Mouse (Mus musculus): ENCODE data around the gene Spata2l. TPM values are rescaled to one million over a fixed set of nuclear protein-coding genes. Genes with fewer than 3 reads are reported as not detected.
A peak's percentile ranks its signal among the peaks of the same experiment; 100 is the strongest.
"Not testable (repeated sequence)": the region's sequence is repeated elsewhere in the genome, so short reads cannot be mapped to it uniquely, and the experiment has no call there.

Spata2l gene
- polyA plus RNA-seq, 1 experiment from 2014 or later = 7.8 TPM

GRCm38 (mm10) chr8:123271901-123272300, 35.9 kb upstream of the Spata2l start:
- H3K27me3 ChIP-seq (replicated peaks; ENCODE audit: control insufficient read depth, insufficient read depth, low read length) = no peaks in the 10 kb centered on the region
- no peak overlapping the region for H3K9ac ChIP-seq (replicated peaks; ENCODE audit: low read depth, low read length)
- H3K9me3 ChIP-seq (ENCODE audit: control insufficient read depth, low read length) = no peaks in the 10 kb centered on the region
- WGBS = 91% methylated on average over 4 of the region's 4 CpGs
- ATAC-seq = no peak
- H3K36me3 ChIP-seq (ENCODE audit: control insufficient read depth, insufficient read depth) = peaks cover 18% of the 10 kb centered on the region
- H3K27ac ChIP-seq (ENCODE audit: low read length) = no peak overlapping the region
- no peak overlapping the region for H3K4me3 ChIP-seq (replicated peaks; ENCODE audit: low read length)
- H3K4me1 ChIP-seq (replicated peaks; ENCODE audit: control insufficient read depth, insufficient read depth, low read length) = no peaks in the 10 kb centered on the region
- no peak overlapping the region for H3K4me2 ChIP-seq (ENCODE audit: low read length)

GRCm38 (mm10) chr8:123271147-123271546, 35.1 kb upstream of the Spata2l start:
- Histone ChIP-seq H3K27ac (ENCODE audit: low read length) (no peak overlapping the region), H3K4me2 (ENCODE audit: low read length) (no peak overlapping the region), H3K9ac (replicated peaks; ENCODE audit: low read depth, low read length) (no peak overlapping the region), H3K36me3 (ENCODE audit: control insufficient read depth, insufficient read depth) (peaks cover 18% of the 10 kb centered on the region), H3K9me3 (ENCODE audit: control insufficient read depth, low read length) (no peaks in the 10 kb centered on the region), H3K4me3 (replicated peaks; ENCODE audit: low read length) (no peak overlapping the region), H3K4me1 (replicated peaks; ENCODE audit: control insufficient read depth, insufficient read depth, low read length) (no peaks in the 10 kb centered on the region), H3K27me3 (replicated peaks; ENCODE audit: control insufficient read depth, insufficient read depth, low read length) (no peaks in the 10 kb centered on the region)
- 94% methylated on average over 10 of the region's 10 CpGs for WGBS
- ATAC-seq = no peak

GRCm38 (mm10) chr8:123267926-123268656, 32.1 kb upstream of the Spata2l start:
- WGBS = 86% methylated on average over 14 of the region's 14 CpGs
- no peak for ATAC-seq
- H3K4me1 ChIP-seq (replicated peaks; ENCODE audit: control insufficient read depth, insufficient read depth, low read length) = no peaks in the 10 kb centered on the region
- H3K27ac ChIP-seq (ENCODE audit: low read length) = no peak overlapping the region
- no peaks in the 10 kb centered on the region for H3K27me3 ChIP-seq (replicated peaks; ENCODE audit: control insufficient read depth, insufficient read depth, low read length)
- no peak overlapping the region for H3K4me3 ChIP-seq (replicated peaks; ENCODE audit: low read length)
- H3K9ac ChIP-seq (replicated peaks; ENCODE audit: low read depth, low read length) = no peak overlapping the region
- peaks cover 33% of the 10 kb centered on the region for H3K36me3 ChIP-seq (ENCODE audit: control insufficient read depth, insufficient read depth)
- no peaks in the 10 kb centered on the region for H3K9me3 ChIP-seq (ENCODE audit: control insufficient read depth, low read length)
- H3K4me2 ChIP-seq (ENCODE audit: low read length) = no peak overlapping the region

GRCm38 (mm10) chr8:123257593-123257992, 21.6 kb upstream of the Spata2l start:
- WGBS = 93% methylated on average over 8 of the region's 8 CpGs
- H3K27ac ChIP-seq (ENCODE audit: low read length); H3K4me3 ChIP-seq (replicated peaks; ENCODE audit: low read length); H3K9ac ChIP-seq (replicated peaks; ENCODE audit: low read depth, low read length); H3K27me3 ChIP-seq (replicated peaks; ENCODE audit: control insufficient read depth, insufficient read depth, low read length); H3K4me2 ChIP-seq (ENCODE audit: low read length); ATAC-seq; H3K9me3 ChIP-seq (ENCODE audit: control insufficient read depth, low read length): not testable (repeated sequence)
- Histone ChIP-seq H3K4me1 (replicated peaks; ENCODE audit: control insufficient read depth, insufficient read depth, low read length) (peaks cover 23% of the 10 kb centered on the region), H3K36me3 (ENCODE audit: control insufficient read depth, insufficient read depth) (peaks cover 11% of the 10 kb centered on the region; the same call in 1 of the 2 replicates)

GRCm38 (mm10) chr8:123257114-123257513, 21.1 kb upstream of the Spata2l start:
- H3K9me3 ChIP-seq (ENCODE audit: control insufficient read depth, low read length) = no peaks in the 10 kb centered on the region
- no peak overlapping the region for H3K9ac ChIP-seq (replicated peaks; ENCODE audit: low read depth, low read length)
- no peaks in the 10 kb centered on the region for H3K27me3 ChIP-seq (replicated peaks; ENCODE audit: control insufficient read depth, insufficient read depth, low read length)
- ATAC-seq = no peak
- H3K4me3 ChIP-seq (replicated peaks; ENCODE audit: low read length) = no peak overlapping the region
- peaks cover 26% of the 10 kb centered on the region for H3K4me1 ChIP-seq (replicated peaks; ENCODE audit: control insufficient read depth, insufficient read depth, low read length)
- H3K4me2 ChIP-seq (ENCODE audit: low read length) = no peak overlapping the region
- no peak overlapping the region for H3K27ac ChIP-seq (ENCODE audit: low read length)
- peaks cover 11% of the 10 kb centered on the region; the same call in 1 of the 2 replicates for H3K36me3 ChIP-seq (ENCODE audit: control insufficient read depth, insufficient read depth)
- WGBS = 75% methylated on average over 3 of the region's 3 CpGs

GRCm38 (mm10) chr8:123255170-123255569, 19.1 kb upstream of the Spata2l start:
- no peaks in the 10 kb centered on the region for H3K9me3 ChIP-seq (ENCODE audit: control insufficient read depth, low read length)
- WGBS = 74% methylated on average over 6 of the region's 6 CpGs
- peak overlapping the region; percentile 78 for H3K4me3 ChIP-seq (replicated peaks; ENCODE audit: low read length)
- H3K9ac ChIP-seq (replicated peaks; ENCODE audit: low read depth, low read length) = peak overlapping the region; percentile 92
- peak overlapping the region; percentile 97 for H3K4me2 ChIP-seq (ENCODE audit: low read length)
- H3K27me3 ChIP-seq (replicated peaks; ENCODE audit: control insufficient read depth, insufficient read depth, low read length) = no peaks in the 10 kb centered on the region
- peaks cover 26% of the 10 kb centered on the region for H3K4me1 ChIP-seq (replicated peaks; ENCODE audit: control insufficient read depth, insufficient read depth, low read length)
- ATAC-seq = no peak
- H3K36me3 ChIP-seq (ENCODE audit: control insufficient read depth, insufficient read depth) = peaks cover 11% of the 10 kb centered on the region; the same call in 1 of the 2 replicates
- H3K27ac ChIP-seq (ENCODE audit: low read length) = no peak overlapping the region

GRCm38 (mm10) chr8:123254099-123254885, 18.3 kb upstream of the Spata2l start, which contains the start of the genes Zfp276 and Vps9d1:
TSS of gene Zfp276 (plus strand) at chr8:123254195.
TSS of gene Vps9d1 (minus strand) at chr8:123254348.
- peak within 1 kb of the TSS; percentile 97 for H3K4me2 ChIP-seq (ENCODE audit: low read length)
- peaks cover 12% of the 10 kb centered on the region; the same call in 1 of the 2 replicates for H3K36me3 ChIP-seq (ENCODE audit: control insufficient read depth, insufficient read depth)
- ATAC-seq = peak; percentile 98
- no peaks in the 10 kb centered on the region for H3K27me3 ChIP-seq (replicated peaks; ENCODE audit: control insufficient read depth, insufficient read depth, low read length)
- H3K4me1 ChIP-seq (replicated peaks; ENCODE audit: control insufficient read depth, insufficient read depth, low read length) = peaks cover 26% of the 10 kb centered on the region
- H3K4me3 ChIP-seq (replicated peaks; ENCODE audit: low read length) = peak within 1 kb of the TSS; percentile 78
- peak within 1 kb of the TSS; percentile 92 for H3K9ac ChIP-seq (replicated peaks; ENCODE audit: low read depth, low read length)
- under 1% methylated on average over 88 of the region's 99 CpGs for WGBS
- H3K27ac ChIP-seq (ENCODE audit: low read length) = peak within 1 kb of the TSS; percentile 80
- no peaks in the 10 kb centered on the region for H3K9me3 ChIP-seq (ENCODE audit: control insufficient read depth, low read length)

GRCm38 (mm10) chr8:123253451-123254098, 17.5 kb upstream of the Spata2l start:
- Histone ChIP-seq H3K36me3 (ENCODE audit: control insufficient read depth, insufficient read depth) (peaks cover 12% of the 10 kb centered on the region; the same call in 1 of the 2 replicates), H3K27ac (ENCODE audit: low read length) (peak overlapping the region; percentile 80), H3K9ac (replicated peaks; ENCODE audit: low read depth, low read length) (peak overlapping the region; percentile 92), H3K4me2 (ENCODE audit: low read length) (peak overlapping the region; percentile 75), H3K4me1 (replicated peaks; ENCODE audit: control insufficient read depth, insufficient read depth, low read length) (peaks cover 26% of the 10 kb centered on the region), H3K4me3 (replicated peaks; ENCODE audit: low read length) (peak overlapping the region; percentile 78), H3K9me3 (ENCODE audit: control insufficient read depth, low read length) (no peaks in the 10 kb centered on the region), H3K27me3 (replicated peaks; ENCODE audit: control insufficient read depth, insufficient read depth, low read length) (no peaks in the 10 kb centered on the region)
- ATAC-seq = peak; percentile 68
- 0% methylated on average over 33 of the region's 40 CpGs for WGBS

- Histone ChIP-seq H3K4me2 (ENCODE audit: low read length) (peak overlapping the region; percentile 75), H3K27me3 (replicated peaks; ENCODE audit: control insufficient read depth, insufficient read depth, low read length) (no peaks in the 10 kb centered on the region), H3K4me1 (replicated peaks; ENCODE audit: control insufficient read depth, insufficient read depth, low read length) (peaks cover 26% of the 10 kb centered on the region), H3K4me3 (replicated peaks; ENCODE audit: low read length) (peak overlapping the region; percentile 78), H3K27ac (ENCODE audit: low read length) (no peak overlapping the region), H3K36me3 (ENCODE audit: control insufficient read depth, insufficient read depth) (peaks cover 14% of the 10 kb centered on the region), H3K9me3 (ENCODE audit: control insufficient read depth, low read length) (no peaks in the 10 kb centered on the region), H3K9ac (replicated peaks; ENCODE audit: low read depth, low read length) (no peak overlapping the region; the same call in 1 of the 2 replicates)
- ATAC-seq = no peak
- WGBS = 46% methylated on average over 4 of the region's 4 CpGs
Observed at GRCm38 (mm10) chr8:123252925-123253324, 16.9 kb upstream of the Spata2l start.
